ENCODE assay signal across 20 mouse cellular contexts in genomic region chr16:89738963-89739362, GRCm38 (mm10).
DNase-seq lines count a peak whose midpoint lies in the region; ATAC-seq lines count a peak whose summit lies in the region.
"Had no signal": no experiment of that assay in that cellular context is flagged by ENCODE, and none has a peak within 500 bp of the region (broad histone marks: within the 10 kb centered on the region; RNA-seq: fewer than 3 reads in every experiment).

No protein-coding gene starts in this region.

- peak overlapping the region; percentile 40 for H3K27ac ChIP-seq in hindbrain, embryonic 10.5 days
- H3K27ac ChIP-seq in hindbrain, embryonic 13.5 days = no peak overlapping the region
- peak overlapping the region; percentile 19; the same call in 1 of the 2 replicates for H3K27ac ChIP-seq in midbrain, embryonic 13.5 days
- H3K27ac ChIP-seq: kidney, embryonic 15.5 days; liver, embryonic 12.5 days had no signal

- H3K9ac ChIP-seq in hindbrain, embryonic 13.5 days = no peak overlapping the region
- H3K9ac ChIP-seq in midbrain, embryonic 13.5 days (replicated peaks) = no peak overlapping the region
- H3K9ac ChIP-seq: forebrain, postnatal 0 days; heart, embryonic 12.5 days; kidney, embryonic 15.5 days; liver, embryonic 12.5 days; lung, embryonic 14.5 days had no signal

- WGBS in hindbrain, embryonic 10.5 days = 19% methylated on average over 6 of the region's 6 CpGs
- 14% methylated on average over 6 of the region's 6 CpGs for WGBS in hindbrain, embryonic 13.5 days
- under 1% methylated on average over 6 of the region's 6 CpGs for WGBS in midbrain, embryonic 13.5 days

- H3K4me1 ChIP-seq in hindbrain, embryonic 10.5 days (replicated peaks) = peaks cover 12% of the 10 kb centered on the region
- 0 out of 2 replicates have a peak, but pooled peaks cover 6% of the 10 kb centered on the region for H3K4me1 ChIP-seq in hindbrain, embryonic 13.5 days (replicated peaks)
- H3K4me1 ChIP-seq in midbrain, embryonic 13.5 days (replicated peaks) = peaks cover 16% of the 10 kb centered on the region
- H3K4me1 ChIP-seq: kidney, embryonic 15.5 days; liver, embryonic 12.5 days had no signal

- no peaks in the 10 kb centered on the region for H3K9me3 ChIP-seq in hindbrain, embryonic 10.5 days
- no peaks in the 10 kb centered on the region for H3K9me3 ChIP-seq in hindbrain, embryonic 13.5 days
- H3K9me3 ChIP-seq in midbrain, embryonic 13.5 days = no peaks in the 10 kb centered on the region
- H3K9me3 ChIP-seq: heart, embryonic 12.5 days; kidney, embryonic 15.5 days; liver, embryonic 12.5 days had no signal

- H3K27me3 ChIP-seq in hindbrain, embryonic 10.5 days (ENCODE audit: insufficient read depth, poor library complexity, severe bottlenecking) = no peaks in the 10 kb centered on the region
- H3K27me3 ChIP-seq in hindbrain, embryonic 13.5 days = no peaks in the 10 kb centered on the region
- H3K27me3 ChIP-seq in midbrain, embryonic 13.5 days = no peaks in the 10 kb centered on the region
- H3K27me3 ChIP-seq: heart, embryonic 12.5 days; kidney, embryonic 15.5 days; liver, embryonic 12.5 days; Patski had no signal

- no peak for ATAC-seq in hindbrain, embryonic 13.5 days (ENCODE audit: low FRiP score)
- peak; percentile 89 for ATAC-seq in midbrain, embryonic 13.5 days
- ATAC-seq: forebrain, postnatal 0 days; liver, embryonic 12.5 days; Patski had no signal

- DNase-seq in hindbrain, embryonic 10.5 days (ENCODE audit: low spot score) = peak; percentile 7
- DNase-seq in embryo, embryonic 11 days = peak; percentile 18
- DNase-seq in retina, postnatal 7 days (ENCODE audit: low read depth, low spot score) = peak; percentile 67
- DNase-seq in ovary, postnatal 14 days (ENCODE audit: low spot score) = no peak
- DNase-seq in liver = no peak
- DNase-seq: adrenal gland, postnatal 36 days; B cell, adult 2 months; cerebellum, adult 9-10 months; forebrain, postnatal 0 days; gastrocnemius, postnatal 25 days; layer of hippocampus, postnatal 36 days; lung, embryonic 14.5 days; lung, postnatal 4 days; thymus, adult 18-20 months had no signal

- no peak overlapping the region for H3K4me2 ChIP-seq in hindbrain, embryonic 13.5 days
- 0 out of 2 replicates have a peak overlapping the region, but pooled peaks have one; percentile 9 for H3K4me2 ChIP-seq in midbrain, embryonic 13.5 days (replicated peaks)
- H3K4me2 ChIP-seq: heart, embryonic 12.5 days; kidney, embryonic 15.5 days; liver, embryonic 12.5 days; lung, embryonic 14.5 days had no signal

- no peaks in the 10 kb centered on the region for H3K36me3 ChIP-seq in hindbrain, embryonic 10.5 days
- no peaks in the 10 kb centered on the region for H3K36me3 ChIP-seq in hindbrain, embryonic 13.5 days
- no peaks in the 10 kb centered on the region for H3K36me3 ChIP-seq in midbrain, embryonic 13.5 days
- H3K36me3 ChIP-seq: heart, embryonic 12.5 days; kidney, embryonic 15.5 days; liver, embryonic 12.5 days had no signal

- H3K4me3 ChIP-seq in hindbrain, embryonic 10.5 days = no peak overlapping the region
- H3K4me3 ChIP-seq in hindbrain, embryonic 13.5 days = no peak overlapping the region
- H3K4me3 ChIP-seq in midbrain, embryonic 13.5 days (replicated peaks) = no peak overlapping the region
- H3K4me3 ChIP-seq: heart, embryonic 12.5 days; kidney, embryonic 15.5 days; liver, embryonic 12.5 days had no signal

Comparison
In these comparisons a context has a peak if more than half of its experiments do, and no peak if none do; other contexts are left out.
1. DNase-seq: peak in hindbrain, embryonic 10.5 days (single experiment), embryo, embryonic 11 days (single experiment) and retina, postnatal 7 days (single experiment); none in ovary, postnatal 14 days (single experiment) and liver (single experiment).